Mouse (Mus musculus) ES-E14 (cell line): ENCODE measurements around the gene Pnpla2.

Experiments
- CHD2 ChIP-seq: IDR thresholded peaks from 2 replicates; pipeline ENCODE4 v1.6.1; 2014; ENCODE audit warnings: mild to moderate bottlenecking, low read depth, low read length, inconsistent platforms
- MAFK ChIP-seq: IDR thresholded peaks from 2 replicates; pipeline ENCODE4 v1.6.1; 2014; ENCODE audit warnings: mild to moderate bottlenecking, low read depth, low read length, inconsistent platforms; ENCODE audit not compliant: insufficient read depth
- ZC3H11A ChIP-seq: IDR thresholded peaks from 2 replicates; pipeline ENCODE4 v1.6.1; 2012; ENCODE audit warnings: low read depth, mild to moderate bottlenecking, inconsistent platforms, low read length, borderline replicate concordance
- ZNF384 ChIP-seq: IDR thresholded peaks from 2 replicates; pipeline ENCODE4 v1.6.1; 2012; ENCODE audit warnings: low read depth, low read length, inconsistent platforms

- TF ChIP-seq ZC3H11A = no peak
- no peak for TF ChIP-seq CHD2
- TF ChIP-seq ZNF384 = no peak
- no peak for TF ChIP-seq MAFK
Observed at GRCm38 (mm10) chr7:141459301-141459711, 4.3 kb downstream of the Pnpla2 start.
